Mouse (Mus musculus) ES-Bruce4 (cell line): Measurements from ENCODE around the gene Zfp986. TPM values are rescaled to one million over a fixed set of nuclear protein-coding genes. Genes with fewer than 3 reads are reported as not detected.
"Not testable (repeated sequence)": the region's sequence is repeated elsewhere in the genome, so short reads cannot be mapped to it uniquely, and the experiment has no call there.

Source experiments
- H3K27ac ChIP-seq: 2 replicates; pipeline ENCODE4 v1.5.1; 2012; ENCODE audit warnings: low read length, inconsistent platforms; ENCODE audit not compliant: insufficient read depth
- H3K27me3 ChIP-seq: 2 replicates; pipeline ENCODE4 v1.6.1; 2012; ENCODE audit warnings: mild to moderate bottlenecking, low read length, inconsistent platforms; ENCODE audit not compliant: control insufficient read depth, poor library complexity, insufficient read depth, severe bottlenecking
- H3K36me3 ChIP-seq: 2 replicates; pipeline ENCODE4 v1.6.1; 2012; ENCODE audit warnings: inconsistent platforms, mild to moderate bottlenecking, low read length, moderate library complexity; ENCODE audit not compliant: control insufficient read depth, poor library complexity, insufficient read depth, severe bottlenecking
- H3K4me1 ChIP-seq: one replicate; pipeline ENCODE4 v1.8.1; 2011; ENCODE audit warnings: low read length; ENCODE audit not compliant: control insufficient read depth, insufficient read depth
- H3K4me3 ChIP-seq: 2 replicates; pipeline ENCODE4 v1.5.1; 2011; ENCODE audit warnings: low read depth, mild to moderate bottlenecking, low read length
- H3K9ac ChIP-seq: 2 replicates; pipeline ENCODE4 v1.6.1; 2012; ENCODE audit warnings: low read depth, mild to moderate bottlenecking, inconsistent platforms; ENCODE audit not compliant: poor library complexity, severe bottlenecking
- H3K9me3 ChIP-seq: replicated peaks from 2 replicates; pipeline ENCODE4 v1.6.1; 2012; ENCODE audit warnings: mild to moderate bottlenecking, low read length, inconsistent platforms; ENCODE audit not compliant: control insufficient read depth, poor library complexity, insufficient read depth, severe bottlenecking
- polyA plus RNA-seq: library from polyadenylated mRNA; stranded (reverse); fragments of >200 nt; gene quantifications from 2 replicates; pipeline ENCODE4 v1.2.4, GENCODE M21; 2011; ENCODE audit warnings: low read depth; ENCODE audit not compliant: missing spikeins, insufficient read depth, insufficient read length

Gene Zfp986
- polyA plus RNA-seq, result 30.3 and 31.7 TPM in 2 replicates

DNA sequence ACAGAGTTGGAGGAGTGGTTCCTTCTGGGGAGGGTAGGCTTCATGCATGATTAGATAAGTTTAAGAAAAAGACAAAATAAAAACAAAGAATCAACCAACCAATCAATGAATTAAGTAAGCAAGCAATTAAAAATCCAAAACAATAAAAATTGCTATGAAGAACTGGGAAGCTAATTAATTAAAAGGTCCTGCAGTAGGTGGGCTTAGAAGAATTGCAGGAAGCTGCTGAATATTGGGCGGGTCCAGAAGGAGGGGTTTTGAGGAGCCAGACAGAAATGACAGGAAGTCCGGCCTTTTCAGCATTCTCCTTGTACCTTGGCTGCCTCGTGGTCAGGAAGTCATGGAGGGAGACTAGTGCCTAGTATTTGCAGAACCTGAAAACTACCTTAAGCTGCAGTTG is at the start of gene Zfp986:
Gene Zfp986 (plus strand): TSS at position 301 of the 400 bp plus-strand sequence.
- H3K4me1 ChIP-seq, H3K36me3 ChIP-seq, H3K27ac ChIP-seq, H3K27me3 ChIP-seq, H3K9ac ChIP-seq, H3K9me3 ChIP-seq: not testable (repeated sequence)
- H3K4me3 ChIP-seq, result peak within 1 kb of the TSS; percentile 75

DNA sequence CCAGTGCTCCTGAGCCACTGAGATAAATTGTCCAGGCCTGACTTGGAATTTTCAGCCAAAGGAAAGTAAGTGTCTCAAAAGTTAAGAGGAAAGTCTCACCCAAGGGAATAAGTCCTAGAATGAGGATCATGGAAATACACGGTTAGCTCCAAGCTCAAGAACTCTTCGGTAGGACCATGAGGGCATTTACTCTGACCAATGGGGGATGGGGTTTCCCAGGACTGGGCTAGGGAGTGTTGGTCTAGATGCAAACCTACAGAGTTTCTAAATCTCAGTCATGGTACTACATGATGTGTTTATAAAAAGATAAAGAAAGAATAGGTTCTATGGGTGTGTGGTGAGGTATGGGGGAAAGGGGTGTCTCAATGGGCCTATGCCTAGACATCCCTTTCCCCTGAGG is 48.6 kb upstream of the Zfp986 start:
- not testable (repeated sequence) for H3K27me3 ChIP-seq, H3K9me3 ChIP-seq, H3K9ac ChIP-seq, H3K4me3 ChIP-seq, H3K36me3 ChIP-seq, H3K27ac ChIP-seq, H3K4me1 ChIP-seq

DNA sequence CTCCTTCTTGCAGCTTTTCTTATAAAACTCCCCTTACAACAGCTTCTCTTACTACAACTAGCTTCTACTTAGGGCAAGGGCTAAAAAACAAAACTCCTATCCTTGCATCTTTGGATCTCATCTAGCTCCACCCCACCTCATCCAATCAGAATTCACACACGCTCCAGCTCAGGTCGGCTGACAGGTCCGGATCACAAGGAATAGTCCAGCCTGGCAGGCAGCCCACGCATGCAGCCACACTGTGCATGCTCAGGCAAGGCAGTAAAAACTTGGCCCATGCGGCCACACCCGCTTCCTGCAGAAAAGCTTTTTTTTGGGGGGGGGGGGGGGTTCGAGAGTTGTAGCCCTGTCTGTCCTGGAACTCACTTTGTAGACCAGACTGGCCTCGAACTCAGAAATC is 43.0 kb upstream of the Zfp986 start:
- not testable (repeated sequence) for H3K36me3 ChIP-seq, H3K9ac ChIP-seq, H3K9me3 ChIP-seq, H3K4me1 ChIP-seq, H3K27ac ChIP-seq, H3K27me3 ChIP-seq, H3K4me3 ChIP-seq

GRCm38 (mm10) chr4:145831328-145832062 is 37.1 kb upstream of the Zfp986 start:
- not testable (repeated sequence) for H3K9ac ChIP-seq, H3K9me3 ChIP-seq, H3K27ac ChIP-seq, H3K27me3 ChIP-seq, H3K4me1 ChIP-seq, H3K36me3 ChIP-seq, H3K4me3 ChIP-seq

DNA sequence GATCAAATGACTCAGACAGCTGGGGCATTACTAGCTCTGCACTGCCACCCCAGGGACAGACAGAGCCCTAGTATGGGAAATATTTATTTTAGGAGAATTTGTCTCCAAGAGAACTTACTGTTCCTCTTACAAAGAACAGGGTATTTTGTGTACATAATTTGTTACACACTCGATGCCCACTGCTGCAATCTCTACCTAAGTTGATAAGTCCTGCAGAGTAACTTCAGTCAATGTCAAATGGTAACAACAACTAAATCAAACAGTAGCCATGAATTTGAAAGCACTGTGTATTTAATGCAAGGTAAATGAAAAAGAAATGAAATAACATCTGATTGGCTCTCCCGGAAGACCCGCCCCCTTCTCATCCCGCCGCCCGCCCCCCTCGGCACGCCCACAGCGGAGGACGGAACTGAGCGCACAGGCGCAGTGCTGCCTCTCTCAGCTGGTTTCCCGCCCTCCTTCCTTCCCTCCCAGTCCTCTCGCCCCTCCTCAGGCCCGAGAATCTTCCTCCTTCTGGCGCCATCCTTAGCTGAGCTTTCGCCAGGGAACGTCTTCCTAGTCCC is 32.2 kb upstream of the Zfp986 start:
- not testable (repeated sequence) for H3K27me3 ChIP-seq, H3K27ac ChIP-seq, H3K4me1 ChIP-seq, H3K9ac ChIP-seq, H3K9me3 ChIP-seq, H3K36me3 ChIP-seq
- 0 out of 2 replicates have a peak overlapping the region, but pooled peaks have one; percentile 32 for H3K4me3 ChIP-seq

DNA sequence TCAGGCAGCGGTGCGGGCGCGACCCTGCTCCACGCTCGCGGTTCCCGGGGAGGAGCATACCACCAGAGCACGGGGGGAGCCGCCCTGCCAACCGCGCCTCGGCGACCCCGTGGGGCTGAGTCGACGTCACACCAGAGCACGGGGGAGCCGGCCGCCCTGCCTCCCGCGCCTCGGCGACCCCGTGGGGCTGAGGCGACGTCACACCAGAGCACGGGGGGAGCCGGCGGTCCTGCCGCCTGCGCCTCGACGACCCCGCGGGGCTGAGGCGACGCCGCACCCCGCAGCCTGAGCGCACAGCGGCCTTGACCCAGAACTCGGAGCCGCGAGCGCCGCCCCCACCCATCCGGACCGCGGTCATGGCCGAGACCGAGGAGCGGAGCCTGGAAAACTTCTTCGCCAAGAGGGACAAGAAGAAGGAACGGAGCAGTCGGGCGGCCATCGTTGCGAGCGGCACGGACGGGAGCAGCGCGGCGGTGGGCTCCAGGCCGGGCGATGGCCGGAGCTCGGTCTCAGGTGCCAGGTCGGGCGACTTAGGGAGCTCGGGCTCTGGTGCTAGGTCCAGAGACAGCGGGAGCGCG is 31.6 kb upstream of the Zfp986 start:
- peak overlapping the region; percentile 32 for H3K4me3 ChIP-seq
- peak overlapping the region; percentile 41 for H3K9ac ChIP-seq
- H3K9me3 ChIP-seq, H3K27me3 ChIP-seq, H3K36me3 ChIP-seq, H3K27ac ChIP-seq, H3K4me1 ChIP-seq: not testable (repeated sequence)

- not testable (repeated sequence) for H3K4me1 ChIP-seq, H3K9ac ChIP-seq, H3K9me3 ChIP-seq
Observed at GRCm38 (mm10) chr4:145846793-145847192, 21.8 kb upstream of the Zfp986 start.

DNA sequence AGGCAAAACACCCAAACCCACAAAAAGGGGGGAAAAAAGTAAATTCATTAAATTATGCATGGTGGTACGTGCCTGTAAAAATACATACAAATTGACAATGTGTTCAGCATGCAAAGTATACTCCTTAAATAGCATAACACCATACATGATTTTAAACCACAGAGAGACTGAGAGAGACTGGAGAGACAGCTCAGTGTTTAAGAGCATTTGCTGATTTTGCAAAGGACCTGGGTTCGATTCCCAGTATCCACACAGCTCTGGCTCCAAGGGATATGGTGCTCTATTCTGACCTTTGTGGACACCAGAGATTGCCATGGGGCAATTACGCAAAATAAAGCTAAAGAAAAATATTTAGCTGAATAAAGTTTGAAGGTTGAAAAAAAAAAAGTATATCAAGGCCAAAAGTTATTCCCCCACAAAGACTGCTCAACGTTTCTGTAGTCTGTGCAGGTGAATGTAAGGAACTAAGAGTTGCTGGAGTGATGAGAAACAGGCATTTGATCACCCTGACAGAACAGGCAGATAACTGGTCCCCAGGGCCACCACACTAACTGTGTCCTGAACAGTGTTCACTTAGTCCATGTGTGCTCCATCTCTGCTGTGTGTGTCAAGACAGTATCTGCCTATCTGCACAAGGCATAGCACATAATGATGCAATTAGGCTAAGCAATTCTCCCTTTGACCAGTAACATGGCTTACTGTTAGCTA is 20.3 kb upstream of the Zfp986 start:
- not testable (repeated sequence) for H3K36me3 ChIP-seq, H3K4me3 ChIP-seq, H3K27ac ChIP-seq, H3K4me1 ChIP-seq, H3K27me3 ChIP-seq, H3K9ac ChIP-seq, H3K9me3 ChIP-seq

More at GRCm38 (mm10) chr4:145846793-145847192, 21.8 kb upstream of the Zfp986 start:
- H3K27me3 ChIP-seq, H3K27ac ChIP-seq, H3K36me3 ChIP-seq, H3K4me3 ChIP-seq: not testable (repeated sequence)

- not testable (repeated sequence) for H3K9me3 ChIP-seq, H3K9ac ChIP-seq, H3K27ac ChIP-seq, H3K4me3 ChIP-seq, H3K27me3 ChIP-seq, H3K36me3 ChIP-seq, H3K4me1 ChIP-seq
Observed at GRCm38 (mm10) chr4:145848891-145849214, 19.7 kb upstream of the Zfp986 start.
